Comparison of ENCODE assay signal across 28 mouse cellular contexts in the genomic region with DNA sequence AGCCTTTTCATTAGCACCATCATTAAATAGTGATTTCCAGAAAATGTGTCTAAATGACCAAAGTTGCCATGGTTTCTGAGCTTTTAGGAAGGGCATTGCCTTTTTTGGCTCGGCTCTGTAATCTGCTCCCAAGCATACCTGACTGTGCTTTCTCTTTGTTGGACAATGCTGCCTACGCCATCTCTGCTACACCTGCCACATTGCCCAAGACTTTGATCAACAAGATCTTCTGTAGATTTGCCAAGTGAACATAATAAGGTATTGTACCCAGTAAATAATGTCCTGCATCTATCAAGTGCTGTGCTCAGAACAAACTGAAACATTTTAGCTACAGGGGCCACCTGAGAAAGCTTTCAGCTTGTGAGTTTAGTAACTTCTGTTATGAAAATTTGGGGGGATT.
"Had no signal": no experiment of that assay in that cellular context is flagged by ENCODE, and none has a peak within 500 bp of the region (broad histone marks: within the 10 kb centered on the region; RNA-seq: fewer than 3 reads in every experiment).

No protein-coding gene starts in this region.

- DNase-seq: cerebellum, adult 2 months; cerebellum, adult 8-10 months; cerebellum, adult 9-10 months; cerebellum, adult 9-11 months; cerebellum, postnatal 14 days; cerebellum, postnatal 25 days; cerebellum, postnatal 36 days; embryo, embryonic 11 days; forebrain, postnatal 0 days; gastrocnemius, adult 2 months; gastrocnemius, postnatal 10 days; gastrocnemius, postnatal 14 days; gastrocnemius, postnatal 25 days; gastrocnemius, postnatal 36 days; heart, adult 11 months; heart, adult 18-20 months; heart, adult 2 months had no signal

- H3K4me2 ChIP-seq: embryonic facial prominence, embryonic 12.5 days; embryonic facial prominence, embryonic 13.5 days; embryonic facial prominence, embryonic 15.5 days; forebrain, embryonic 12.5 days; forebrain, embryonic 13.5 days; forebrain, embryonic 15.5 days had no signal

- H3K27me3 ChIP-seq: embryonic facial prominence, embryonic 15.5 days; forebrain, embryonic 15.5 days had no signal

- H3K4me3 ChIP-seq: embryonic facial prominence, embryonic 10.5 days; embryonic facial prominence, embryonic 12.5 days; embryonic facial prominence, embryonic 13.5 days; embryonic facial prominence, embryonic 15.5 days; erythroblast, embryonic 14.5 days; forebrain, embryonic 10.5 days; forebrain, embryonic 12.5 days; forebrain, embryonic 13.5 days; forebrain, embryonic 15.5 days; gastrocnemius, adult 2 months; heart, adult 2 months had no signal

- H3K36me3 ChIP-seq: embryonic facial prominence, embryonic 10.5 days; embryonic facial prominence, embryonic 12.5 days; embryonic facial prominence, embryonic 13.5 days; embryonic facial prominence, embryonic 15.5 days; forebrain, embryonic 10.5 days; forebrain, embryonic 12.5 days; forebrain, embryonic 15.5 days had no signal

- ATAC-seq: forebrain, embryonic 13.5 days; forebrain, embryonic 14.5 days; forebrain, embryonic 15.5 days; forebrain, embryonic 16.5 days; forebrain, postnatal 0 days had no signal

- H3K27ac ChIP-seq: embryonic facial prominence, embryonic 10.5 days; embryonic facial prominence, embryonic 12.5 days; embryonic facial prominence, embryonic 13.5 days; embryonic facial prominence, embryonic 15.5 days; forebrain, embryonic 10.5 days; forebrain, embryonic 12.5 days; forebrain, embryonic 13.5 days; forebrain, embryonic 15.5 days; gastrocnemius, adult 2 months; heart, adult 2 months had no signal

- H3K9ac ChIP-seq: embryonic facial prominence, embryonic 12.5 days; embryonic facial prominence, embryonic 13.5 days; embryonic facial prominence, embryonic 15.5 days; forebrain, embryonic 12.5 days; forebrain, embryonic 13.5 days; forebrain, embryonic 15.5 days; forebrain, postnatal 0 days had no signal

- H3K9me3 ChIP-seq: embryonic facial prominence, embryonic 10.5 days; embryonic facial prominence, embryonic 12.5 days; embryonic facial prominence, embryonic 13.5 days; embryonic facial prominence, embryonic 15.5 days; forebrain, embryonic 10.5 days; forebrain, embryonic 12.5 days; forebrain, embryonic 13.5 days; forebrain, embryonic 15.5 days had no signal

- H3K4me1 ChIP-seq: embryonic facial prominence, embryonic 10.5 days; embryonic facial prominence, embryonic 12.5 days; embryonic facial prominence, embryonic 13.5 days; embryonic facial prominence, embryonic 15.5 days; forebrain, embryonic 10.5 days; forebrain, embryonic 12.5 days; forebrain, embryonic 13.5 days; forebrain, embryonic 15.5 days had no signal
